In genomic region chr19:36242946-36243345, GRCm38 (mm10) we compare ENCODE assay signal across 9 mouse cellular contexts.
DNase-seq lines count a peak whose midpoint lies in the region.
"Had no signal": no experiment of that assay in that cellular context is flagged by ENCODE, and none has a peak within 500 bp of the region (broad histone marks: within the 10 kb centered on the region; RNA-seq: fewer than 3 reads in every experiment).

No protein-coding gene starts in this region.

- peak; percentile 10 to 12 for DNase-seq in kidney, postnatal 36 days
- DNase-seq in kidney, postnatal 25 days = no peak
- DNase-seq in R1 (ENCODE audit: low read depth, low spot score) = peak; percentile 90
- peak; percentile 53 for DNase-seq in naive thymus-derived CD4-positive, alpha-beta T cell, adult 2 months (ENCODE audit: low read depth)
- no peak for DNase-seq in lung, postnatal 4 days
- no peak for DNase-seq in cerebellum, adult 8-10 months
- DNase-seq in embryo, embryonic 11 days = no peak
- DNase-seq: cerebellum, adult 11 months; heart, postnatal 36 days had no signal

Comparison
In these comparisons a context has a peak if more than half of its experiments do, and no peak if none do; other contexts are left out.
1. DNase-seq: peak in kidney, postnatal 36 days (2 of 2), R1 (single experiment) and naive thymus-derived CD4-positive, alpha-beta T cell, adult 2 months (single experiment); none in kidney, postnatal 25 days (0 of 2), lung, postnatal 4 days (0 of 2), cerebellum, adult 8-10 months (single experiment) and embryo, embryonic 11 days (single experiment).